Mouse (Mus musculus) spleen, adult 2 months (tissue): ENCODE measurements around the gene Mios. TPM values are rescaled to one million over a fixed set of nuclear protein-coding genes. Genes with fewer than 3 reads are reported as not detected.

Experiments
- DNase-seq, 2 experiments: peaks; one replicate each; pipeline versions ENCODE4 v3.0.0 to v3.0.0-alpha.2; 2012 to 2021; ENCODE audit warnings: low spot score in 2 of 2, low read depth in 1 of 2
- H3K27ac ChIP-seq: fragments of 200-500 bp; 2 replicates; pipeline ENCODE4 v1.5.1; 2012; ENCODE audit warnings: low read length, inconsistent platforms; ENCODE audit not compliant: insufficient read depth
- H3K27me3 ChIP-seq: fragments of 200-500 bp; 2 replicates; pipeline ENCODE4 v1.6.1; 2012; ENCODE audit warnings: mild to moderate bottlenecking, moderate library complexity, low read length, inconsistent platforms; ENCODE audit not compliant: control insufficient read depth, insufficient read depth
- H3K36me3 ChIP-seq: fragments of 200-500 bp; 2 replicates; pipeline ENCODE4 v1.6.1; 2012; ENCODE audit warnings: mild to moderate bottlenecking, low read length, inconsistent platforms; ENCODE audit not compliant: control insufficient read depth, insufficient read depth
- H3K4me1 ChIP-seq: fragments of 200-500 bp; 2 replicates; pipeline ENCODE4 v1.6.1; 2011; ENCODE audit warnings: inconsistent platforms; ENCODE audit not compliant: control insufficient read depth, insufficient read depth, insufficient read length
- H3K4me3 ChIP-seq: fragments of 200-500 bp; 2 replicates; pipeline ENCODE4 v1.5.1; 2011; ENCODE audit warnings: mild to moderate bottlenecking, inconsistent platforms; ENCODE audit not compliant: insufficient read depth, insufficient read length; ENCODE audit errors: extremely low read depth
- CTCF ChIP-seq: fragments of 200-500 bp; IDR thresholded peaks from 2 replicates; pipeline ENCODE4 v1.5.1; 2011; ENCODE audit warnings: mild to moderate bottlenecking, inconsistent platforms; ENCODE audit not compliant: insufficient read depth, insufficient read length, insufficient replicate concordance; ENCODE audit errors: extremely low read depth
- POLR2A ChIP-seq: fragments of 200-500 bp; IDR thresholded peaks from 2 replicates; pipeline ENCODE4 v1.6.1; 2011; ENCODE audit warnings: low read depth, low read length, inconsistent platforms
- WGBS: fragments of 180-500 bp; shearing (Covaris S2); methylation state at CpG from one replicate; pipeline ENCODE4 v1.1.7; 2018; 5-methylcytosine and 5-hydroxymethylcytosine counted together
- polyA plus RNA-seq: library from polyadenylated mRNA; depleted of rRNA; stranded (reverse); fragments of >200 nt; gene quantifications from 2 replicates; pipeline ENCODE4 v1.2.3, GENCODE M21; 2012; rRNA removed

The Mios gene
- polyA plus RNA-seq, 1 experiment, result 1.6 TPM

DNA sequence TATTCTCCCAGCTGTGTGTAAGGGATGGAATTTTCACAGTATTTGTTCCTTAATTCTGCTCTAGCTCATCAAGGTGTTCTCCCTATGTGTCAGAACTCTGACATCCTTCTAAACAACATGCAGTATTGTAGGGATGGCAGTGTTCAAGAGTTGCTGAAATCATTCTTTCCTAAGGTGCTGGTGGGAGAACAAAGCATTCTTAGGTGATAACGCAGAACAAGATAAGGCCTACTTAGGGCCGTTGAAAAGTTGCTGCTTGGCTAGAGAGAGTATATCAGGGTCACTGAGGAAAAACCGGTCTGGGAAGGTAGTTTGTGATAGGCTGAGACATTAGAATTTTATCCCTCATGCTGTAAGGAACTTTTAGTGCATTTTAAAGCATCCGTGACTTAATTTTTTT is 67.4 kb downstream of the Mios start:
- Histone ChIP-seq H3K27me3 (no peaks in the 10 kb centered on the region), H3K36me3 (no peaks in the 10 kb centered on the region), H3K27ac (no peak overlapping the region), H3K4me1 (no peaks in the 10 kb centered on the region), H3K4me3 (no peak overlapping the region)
- no peak for DNase-seq
- no peak for TF ChIP-seq POLR2A
- TF ChIP-seq CTCF, result no peak
- WGBS, result 81% methylated on average over 4 of the region's 4 CpGs

DNA sequence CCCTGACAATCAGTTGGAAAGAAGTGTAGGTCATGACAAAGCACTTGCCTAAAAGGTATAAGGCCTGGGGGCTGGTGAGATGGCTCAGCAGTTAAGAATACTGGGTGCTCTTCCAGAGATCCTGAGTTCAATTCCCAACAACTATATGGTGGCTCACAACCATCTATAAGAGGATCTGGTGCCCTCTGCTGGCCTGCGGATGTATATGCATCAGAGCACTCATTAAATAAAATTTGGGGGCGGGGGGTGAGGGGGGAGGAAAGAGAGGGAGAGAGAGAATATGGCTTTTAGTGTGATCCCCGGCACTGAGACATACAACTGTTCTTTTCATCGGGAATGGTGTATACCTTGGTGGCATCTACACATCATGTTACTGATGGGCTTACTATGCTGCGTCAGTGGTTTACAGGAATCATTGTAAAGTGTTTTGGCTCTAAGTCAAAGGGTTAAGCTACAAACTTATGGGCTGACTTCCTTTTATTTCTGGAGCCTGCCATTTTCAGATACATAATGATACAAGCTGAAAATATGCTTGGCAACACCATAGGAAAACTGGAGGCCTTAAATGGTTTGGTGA is 69.5 kb downstream of the Mios start:
- H3K36me3 ChIP-seq, result no peaks in the 10 kb centered on the region
- H3K27me3 ChIP-seq, result no peaks in the 10 kb centered on the region
- H3K4me3 ChIP-seq, result no peak overlapping the region
- peak; percentile 19; the same call in 1 of the 2 replicates for TF ChIP-seq CTCF
- no peak for TF ChIP-seq POLR2A
- no peak overlapping the region for H3K27ac ChIP-seq
- H3K4me1 ChIP-seq, result 0 out of 2 replicates have a peak, but pooled peaks cover 2% of the 10 kb centered on the region
- peak; percentile 11 to 26 for DNase-seq
- WGBS, result 86% methylated on average over 5 of the region's 5 CpGs

GRCm38 (mm10) chr6:8283255-8283654 is 74.2 kb downstream of the Mios start:
- Histone ChIP-seq H3K4me3 (no peak overlapping the region), H3K27ac (no peak overlapping the region), H3K4me1 (peaks cover 4% of the 10 kb centered on the region; the same call in 1 of the 2 replicates), H3K27me3 (no peaks in the 10 kb centered on the region), H3K36me3 (no peaks in the 10 kb centered on the region)
- WGBS, result 51% methylated on average over 4 of the region's 4 CpGs
- DNase-seq, result no peak
- TF ChIP-seq CTCF, result no peak
- no peak for TF ChIP-seq POLR2A

DNA sequence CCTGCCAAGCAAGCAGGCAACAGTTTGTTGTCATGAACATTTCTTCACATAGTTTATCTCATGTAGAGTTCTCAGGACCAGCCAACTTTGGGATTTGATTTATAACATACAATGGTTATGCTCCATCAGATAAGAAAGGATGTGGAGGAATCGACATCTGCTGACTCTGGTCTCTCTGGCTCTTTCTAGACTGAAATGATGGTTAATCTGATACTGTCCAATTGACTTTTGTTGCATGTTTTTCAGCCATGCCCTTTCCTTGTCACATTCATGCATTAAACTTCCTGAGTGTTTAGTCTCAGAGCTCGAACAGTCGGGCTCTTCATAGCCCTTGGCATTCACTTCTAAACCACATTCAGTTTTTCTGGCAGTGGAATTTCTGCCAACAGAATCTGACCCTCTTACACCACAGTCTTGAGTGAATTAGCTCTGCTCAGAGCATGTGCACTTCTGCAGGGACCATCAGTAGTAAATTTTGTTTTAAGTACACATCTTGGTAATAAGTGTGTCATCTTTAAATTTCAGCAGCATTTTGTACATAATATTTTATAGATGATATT is 76.5 kb downstream of the Mios start:
- no peak for DNase-seq
- 45% methylated on average over 3 of the region's 3 CpGs for WGBS
- TF ChIP-seq POLR2A, result no peak
- no peak for TF ChIP-seq CTCF
- Histone ChIP-seq H3K27me3 (no peaks in the 10 kb centered on the region), H3K4me1 (peaks cover 4% of the 10 kb centered on the region; the same call in 1 of the 2 replicates), H3K27ac (no peak overlapping the region), H3K4me3 (no peak overlapping the region), H3K36me3 (no peaks in the 10 kb centered on the region)

Other genes starting within 250 kb of the Mios start
- 0.09 and 0.12 TPM in 2 replicates for gene Col28a1, start 16.6 kb upstream of the Mios start, polyA plus RNA-seq
- gene Rpa3, start 50.0 kb downstream of the Mios start, polyA plus RNA-seq, result 1.1 and 2.0 TPM in 2 replicates
- gene Umad1, start 50.1 kb downstream of the Mios start, polyA plus RNA-seq, result 6.8 and 8.5 TPM in 2 replicates
- not detected in 2 replicates for gene Gm45062, start 50.2 kb downstream of the Mios start, polyA plus RNA-seq